Mouse (Mus musculus) cortical plate, adult 2 months (tissue): ENCODE data around the gene Kif1a. TPM values are rescaled to one million over a fixed set of nuclear protein-coding genes. Genes with fewer than 3 reads are reported as not detected.

Experiments
- H3K27ac ChIP-seq: fragments of 200-500 bp; 2 replicates; pipeline ENCODE4 v1.5.1; 2012; ENCODE audit warnings: low read length, control low read depth, inconsistent platforms; ENCODE audit not compliant: insufficient read depth
- H3K4me1 ChIP-seq: fragments of 200-500 bp; 2 replicates; pipeline ENCODE4 v1.6.1; 2011; ENCODE audit warnings: low read length; ENCODE audit not compliant: control insufficient read depth, insufficient read depth
- H3K4me3 ChIP-seq: fragments of 200-500 bp; 2 replicates; pipeline ENCODE4 v1.5.1; 2011; ENCODE audit warnings: mild to moderate bottlenecking, low read length, control low read depth; ENCODE audit not compliant: insufficient read depth
- CTCF ChIP-seq: fragments of 200-500 bp; IDR thresholded peaks from 2 replicates; pipeline ENCODE4 v1.5.1; 2011; ENCODE audit warnings: mild to moderate bottlenecking, control low read depth, low read length; ENCODE audit not compliant: insufficient read depth; ENCODE audit errors: extremely low read depth
- POLR2A ChIP-seq: fragments of 200-500 bp; IDR thresholded peaks from 2 replicates; pipeline ENCODE4 v1.6.1; 2011; ENCODE audit warnings: mild to moderate bottlenecking, low read length, control low read depth; ENCODE audit not compliant: insufficient read depth; ENCODE audit errors: extremely low read depth
- polyA plus RNA-seq: library from polyadenylated mRNA; depleted of rRNA; stranded (reverse); fragments of >200 nt; gene quantifications from 2 replicates; pipeline ENCODE4 v1.2.3, GENCODE M21; 2012

The Kif1a gene
- polyA plus RNA-seq, 1 experiment = 356 TPM

GRCm38 (mm10) chr1:93100576-93101491 is 917 bp downstream of the Kif1a start:
- peaks cover 8% of the 10 kb centered on the region; the same call in 1 of the 2 replicates for H3K4me1 ChIP-seq

GRCm38 (mm10) chr1:93100243-93100575 is 1.5 kb downstream of the Kif1a start:
- H3K4me3 ChIP-seq = peak overlapping the region; percentile 96
- TF ChIP-seq CTCF (no peak), POLR2A (no peak)
- H3K27ac ChIP-seq = peak overlapping the region; percentile 89
- peaks cover 8% of the 10 kb centered on the region; the same call in 1 of the 2 replicates for H3K4me1 ChIP-seq

More at GRCm38 (mm10) chr1:93100576-93101491, 917 bp downstream of the Kif1a start:
- peak overlapping the region; percentile 96 for H3K4me3 ChIP-seq
- peak overlapping the region; percentile 89 for H3K27ac ChIP-seq
- TF ChIP-seq POLR2A = peak; percentile 29; the same call in 1 of the 2 replicates
- TF ChIP-seq CTCF = no peak

GRCm38 (mm10) chr1:93098956-93099355 is 2.8 kb downstream of the Kif1a start:
- H3K27ac ChIP-seq = no peak overlapping the region
- TF ChIP-seq POLR2A = no peak
- TF ChIP-seq CTCF = no peak
- peak overlapping the region; percentile 96 for H3K4me3 ChIP-seq
- H3K4me1 ChIP-seq = peaks cover 10% of the 10 kb centered on the region; the same call in 1 of the 2 replicates

- Histone ChIP-seq H3K4me3 (no peak overlapping the region), H3K27ac (no peak overlapping the region), H3K4me1 (peaks cover 6% of the 10 kb centered on the region; the same call in 1 of the 2 replicates)
- TF ChIP-seq POLR2A = no peak
- TF ChIP-seq CTCF = no peak
These were observed 9.2 kb downstream of the Kif1a start for GRCm38 (mm10) chr1:93092582-93092981.

- Histone ChIP-seq H3K4me3 (no peak overlapping the region), H3K27ac (peak overlapping the region; percentile 60; the same call in 1 of the 2 replicates), H3K4me1 (peaks cover 25% of the 10 kb centered on the region)
- TF ChIP-seq POLR2A = no peak
- TF ChIP-seq CTCF = no peak
These were observed 16.6 kb downstream of the Kif1a start for GRCm38 (mm10) chr1:93085136-93085535.

GRCm38 (mm10) chr1:93083420-93084285 is 18.1 kb downstream of the Kif1a start:
- TF ChIP-seq POLR2A (no peak), CTCF (no peak)
- Histone ChIP-seq H3K4me3 (no peak overlapping the region), H3K4me1 (peaks cover 23% of the 10 kb centered on the region), H3K27ac (peak overlapping the region; percentile 68)

GRCm38 (mm10) chr1:93082121-93082520 is 19.6 kb downstream of the Kif1a start:
- no peak for TF ChIP-seq POLR2A
- Histone ChIP-seq H3K4me1 (peaks cover 23% of the 10 kb centered on the region), H3K27ac (no peak overlapping the region), H3K4me3 (no peak overlapping the region)

- peaks cover 19% of the 10 kb centered on the region for H3K4me1 ChIP-seq
- no peak overlapping the region for H3K27ac ChIP-seq
- no peak overlapping the region for H3K4me3 ChIP-seq
- TF ChIP-seq POLR2A = no peak
- TF ChIP-seq CTCF = peak; percentile 85
These were observed 20.7 kb downstream of the Kif1a start for GRCm38 (mm10) chr1:93080930-93081589.

- H3K27ac ChIP-seq = no peak overlapping the region
These were observed 22.1 kb downstream of the Kif1a start for GRCm38 (mm10) chr1:93079602-93080001.

More at GRCm38 (mm10) chr1:93079602-93080001, 22.1 kb downstream of the Kif1a start:
- TF ChIP-seq CTCF = no peak
- TF ChIP-seq POLR2A = no peak
- Histone ChIP-seq H3K4me3 (no peak overlapping the region), H3K4me1 (peaks cover 9% of the 10 kb centered on the region)
